Mouse (Mus musculus) frontal cortex, postnatal 14 days (tissue): ENCODE data around the gene Pcna.
"Not testable (repeated sequence)": the region's sequence is repeated elsewhere in the genome, so short reads cannot be mapped to it uniquely, and the experiment has no call there.

Experiments
- DNase-seq, 2 experiments: peaks; one replicate each; pipeline ENCODE4 v3.0.0; 2022; ENCODE audit warnings: low spot score in 2 of 2

Gene Pcna

DNA sequence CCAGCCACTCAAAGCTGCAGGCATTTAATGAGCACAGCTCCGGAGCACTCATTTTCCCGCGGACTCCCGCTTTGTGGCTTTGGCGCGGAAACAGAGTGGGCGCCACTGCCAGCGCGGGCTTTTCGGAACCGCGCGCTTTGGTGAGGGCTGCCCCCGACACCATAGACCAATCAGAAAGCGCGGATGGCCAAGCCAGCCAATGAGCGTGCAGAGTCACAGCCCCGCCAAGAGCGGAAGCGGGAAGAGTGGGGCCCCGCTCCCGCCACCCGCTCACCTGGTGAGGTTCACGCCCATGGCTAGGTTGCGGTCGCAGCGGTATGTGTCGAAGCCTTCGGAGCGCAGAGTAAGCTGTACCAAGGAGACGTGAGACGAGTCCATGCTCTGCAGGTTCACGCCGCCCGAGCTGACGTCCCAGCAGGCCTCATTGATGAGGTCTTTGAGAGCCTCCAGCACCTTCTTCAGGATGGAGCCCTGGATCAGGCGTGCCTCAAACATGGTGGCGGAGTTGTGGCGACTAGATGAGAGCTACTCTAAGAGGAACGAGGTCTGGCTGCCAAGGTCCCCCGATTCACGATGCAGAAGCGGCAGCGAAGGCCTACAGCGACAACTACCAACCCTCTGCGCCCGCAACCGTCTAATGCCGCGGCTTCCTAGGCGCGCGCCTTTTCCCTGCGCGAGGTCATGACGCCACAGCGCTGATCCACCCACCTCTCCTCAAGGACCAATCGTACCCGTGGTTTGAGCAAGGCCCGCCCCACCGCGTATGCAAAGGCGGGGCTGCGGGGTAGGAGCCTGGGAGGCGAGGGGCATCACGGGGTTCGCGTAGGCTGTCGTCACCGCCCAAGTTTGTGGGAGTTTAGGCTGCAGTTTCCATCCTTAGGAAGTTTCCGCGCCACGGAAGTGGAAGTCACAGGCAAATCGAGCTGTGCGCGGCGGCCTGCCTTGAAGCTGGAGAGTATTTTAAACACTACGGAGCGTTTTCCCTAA lies at the start of gene Pcna:
Pcna (minus strand) TSS at position 773 of the 987 bp plus-strand sequence.
- DNase-seq, result peak; percentile 94

DNA sequence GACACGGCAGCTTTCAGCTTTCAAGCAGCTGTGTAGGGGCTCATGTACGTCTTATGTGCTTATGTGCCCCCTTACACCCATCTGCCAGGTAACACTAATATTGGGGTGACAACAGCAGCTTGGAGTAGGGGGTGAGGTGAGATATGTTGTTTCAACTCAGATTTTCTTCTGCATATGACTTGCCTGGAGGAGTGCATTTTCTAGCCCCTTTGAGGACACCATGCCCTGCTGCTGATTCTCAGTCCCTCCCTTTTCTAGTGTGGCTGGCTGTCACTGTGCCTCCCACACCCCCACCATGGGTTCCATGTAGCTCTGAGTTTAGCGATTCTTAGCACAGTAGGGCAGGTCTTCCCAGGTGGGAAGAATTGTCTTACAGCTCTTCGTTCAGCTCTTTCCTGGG lies 48.3 kb upstream of the Pcna start:
- DNase-seq, result no peak

DNA sequence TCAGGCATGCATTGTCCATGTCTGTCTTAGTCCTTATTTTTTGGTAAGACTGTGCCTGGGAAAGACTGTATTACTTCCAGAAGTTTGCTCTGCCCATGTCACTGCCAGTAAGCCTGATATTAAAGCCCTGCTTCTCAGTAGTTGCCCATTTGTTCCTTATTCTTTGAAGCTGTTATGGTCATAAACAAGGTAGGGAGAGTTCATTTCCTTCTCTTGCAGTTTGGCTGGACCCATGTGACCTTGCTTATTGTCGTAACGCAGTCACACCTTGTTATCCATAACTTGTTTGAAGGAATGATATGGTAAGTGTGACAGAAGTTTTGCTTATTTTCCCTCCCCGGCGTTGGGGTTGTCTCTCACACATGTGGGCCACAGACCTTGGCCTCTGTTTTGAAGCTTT lies 45.1 kb upstream of the Pcna start:
- no peak for DNase-seq

GRCm38 (mm10) chr2:132293694-132294450 lies 40.8 kb upstream of the Pcna start:
- no peak for DNase-seq

GRCm38 (mm10) chr2:132292083-132292482 lies 39.0 kb upstream of the Pcna start:
- peak in 1 of 2 experiments; percentile 30 for DNase-seq

DNA sequence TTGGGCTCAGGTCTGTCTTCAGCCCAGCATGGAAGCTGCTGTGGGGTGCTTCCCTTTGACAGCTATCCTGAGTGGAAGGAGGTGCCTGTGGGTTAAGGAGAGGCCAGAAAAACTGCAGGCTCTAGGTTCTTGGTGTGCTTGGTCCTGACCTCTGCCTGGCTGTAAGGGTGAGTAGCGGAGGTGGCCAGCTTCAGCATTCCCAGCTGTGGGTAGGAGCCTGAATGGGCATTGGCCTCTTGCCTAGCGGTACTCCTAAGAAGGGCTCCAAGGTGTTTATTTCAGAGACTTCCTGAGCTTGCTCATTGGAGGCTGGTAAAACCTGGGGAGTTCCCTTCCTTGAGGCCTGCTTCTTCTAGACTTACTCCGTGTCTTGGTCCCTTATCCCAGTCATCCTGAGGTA lies 38.2 kb upstream of the Pcna start:
- no peak for DNase-seq

DNA sequence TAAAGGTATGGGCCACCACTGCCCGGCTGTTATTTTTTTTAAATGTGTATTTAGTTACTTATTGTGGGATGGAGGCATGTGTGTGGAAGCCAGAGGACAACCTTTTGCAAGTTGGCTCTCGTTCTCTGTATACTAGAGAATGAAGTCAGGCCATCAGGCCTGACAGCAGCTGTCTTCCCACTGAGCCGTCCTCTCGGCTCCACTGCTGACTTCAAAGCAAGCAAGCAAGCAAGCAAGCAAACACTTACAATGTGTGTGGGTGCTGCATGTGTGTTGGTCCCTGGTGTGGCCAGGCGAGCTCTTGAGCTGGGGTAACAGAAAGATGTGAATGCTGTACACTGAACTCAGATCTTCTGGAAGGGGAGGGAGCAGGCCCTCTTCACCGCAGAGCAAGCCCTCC lies 37.7 kb upstream of the Pcna start:
- DNase-seq, result no peak

DNA sequence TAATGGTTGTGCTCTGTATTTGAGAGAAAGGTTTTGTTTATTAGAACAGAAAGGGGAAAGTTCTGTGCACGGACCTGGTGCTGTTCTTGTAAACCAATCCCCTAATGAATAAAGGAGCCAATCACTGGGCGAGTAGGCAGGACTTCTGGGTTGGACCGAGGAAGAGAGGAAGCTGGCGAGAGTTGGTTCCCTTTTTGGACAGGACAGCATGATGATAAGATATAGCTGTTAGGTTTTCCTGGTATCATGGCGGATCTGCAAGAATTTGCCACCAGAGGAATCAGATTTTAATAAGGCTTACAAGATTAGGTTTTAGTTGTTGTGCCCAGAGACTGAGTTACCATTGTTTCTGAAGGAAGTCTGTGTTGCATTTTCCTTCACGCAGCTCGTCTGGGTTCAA lies 36.1 kb upstream of the Pcna start:
- not testable (repeated sequence) for DNase-seq

- no peak for DNase-seq
Measured at GRCm38 (mm10) chr2:132286376-132287076, 33.4 kb upstream of the Pcna start.

DNA sequence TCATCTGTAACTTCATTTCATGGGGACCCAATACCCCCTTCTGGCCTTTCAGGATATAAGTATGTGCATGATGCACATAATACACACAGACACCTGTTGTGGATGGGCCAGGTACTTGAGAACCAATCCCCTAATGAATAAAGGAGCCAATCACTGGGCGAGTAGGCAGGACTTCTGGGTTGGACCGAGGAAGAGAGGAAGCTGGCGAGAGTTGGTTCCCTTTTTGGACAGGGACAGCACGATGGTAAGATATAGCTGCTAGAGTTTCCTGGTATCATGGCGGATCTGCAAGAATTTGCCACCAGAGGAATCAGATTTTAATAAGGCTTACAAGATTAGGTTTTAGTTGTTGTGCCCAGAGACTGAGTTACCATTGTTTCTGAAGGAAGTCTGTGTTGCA lies 32.6 kb upstream of the Pcna start:
- not testable (repeated sequence) for DNase-seq

- DNase-seq, result no peak
Measured at GRCm38 (mm10) chr2:132284492-132285139, 31.5 kb upstream of the Pcna start.

GRCm38 (mm10) chr2:132283236-132284070 lies 30.3 kb upstream of the Pcna start:
- DNase-seq, result no peak

DNA sequence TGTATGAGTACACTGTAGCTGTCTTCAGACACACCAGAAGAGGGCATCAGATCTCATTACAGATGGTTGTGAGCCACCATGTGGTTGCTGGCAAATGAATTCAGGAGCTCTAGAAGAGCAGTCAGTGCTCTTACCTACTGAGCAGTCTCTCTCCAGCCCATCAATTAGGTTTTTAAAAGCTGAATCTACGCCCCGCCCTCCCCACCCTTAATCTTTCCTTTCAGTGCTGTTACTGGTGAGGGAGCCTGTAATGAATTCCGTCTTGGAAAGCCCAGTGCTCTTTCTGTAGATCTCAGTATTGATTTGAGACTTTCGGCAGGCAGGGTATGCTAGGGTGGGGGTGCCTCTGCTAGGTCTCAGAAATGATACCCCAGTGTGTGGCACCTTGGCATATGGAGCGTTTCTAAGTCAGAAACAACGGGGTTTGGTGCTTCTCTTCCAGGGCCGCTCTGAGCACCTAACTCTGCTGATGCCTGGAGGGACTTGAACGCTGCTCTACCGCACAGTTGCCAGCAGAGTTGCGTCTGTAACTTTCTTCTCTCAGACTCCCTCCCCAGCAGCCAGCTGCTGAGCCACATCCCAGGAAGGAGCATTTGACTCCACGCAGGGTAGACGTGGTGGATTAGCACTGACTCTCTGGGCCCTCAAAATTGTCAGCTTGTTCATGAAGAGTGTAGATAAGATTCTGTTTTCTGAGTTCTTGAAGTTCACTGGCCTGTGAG lies 29.5 kb upstream of the Pcna start:
- no peak for DNase-seq

DNA sequence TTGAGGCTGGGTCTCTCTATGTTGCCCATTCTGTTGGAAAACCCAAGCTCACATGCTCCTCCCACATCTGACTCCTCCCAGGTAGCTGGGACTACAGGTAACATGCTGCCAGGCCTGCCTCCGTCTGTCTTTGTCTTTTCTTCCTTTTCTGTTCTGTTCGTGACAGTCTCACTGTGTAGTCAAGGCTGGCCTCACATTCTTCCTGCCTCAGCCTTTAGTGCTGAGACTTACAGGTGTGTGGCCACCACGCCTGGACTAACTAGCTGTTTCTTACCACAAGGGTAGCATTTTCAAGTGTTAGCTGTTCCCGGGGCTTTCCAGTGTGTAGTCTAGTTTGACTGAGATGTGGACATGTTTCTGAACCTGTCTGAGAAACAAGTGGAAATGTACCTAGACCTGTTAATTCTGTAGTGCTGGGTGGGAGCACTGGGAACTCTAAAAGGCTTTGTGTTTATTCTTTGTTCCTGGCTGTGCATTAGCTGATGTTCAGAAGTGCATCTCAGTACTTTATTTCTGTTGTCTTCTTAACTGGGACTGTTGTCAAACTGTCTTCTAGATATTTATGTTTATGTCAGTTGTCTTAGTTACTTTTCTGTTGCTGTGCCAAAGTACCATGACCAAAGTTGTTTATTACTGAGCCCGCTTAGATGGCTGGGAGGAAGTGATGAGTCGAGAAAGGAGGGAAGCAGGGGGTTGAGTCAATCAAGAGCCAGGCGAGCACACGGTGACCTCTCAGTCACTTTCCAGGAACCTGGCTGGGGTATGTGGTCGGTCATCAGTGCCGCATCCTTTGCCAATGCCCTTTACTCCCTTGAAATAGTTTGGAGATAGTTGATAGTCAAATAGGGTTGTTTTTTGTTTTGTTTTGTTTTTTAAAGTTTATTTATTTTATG lies 28.7 kb upstream of the Pcna start:
- no peak for DNase-seq

GRCm38 (mm10) chr2:132280518-132281120 lies 27.5 kb upstream of the Pcna start:
- DNase-seq, result no peak

DNA sequence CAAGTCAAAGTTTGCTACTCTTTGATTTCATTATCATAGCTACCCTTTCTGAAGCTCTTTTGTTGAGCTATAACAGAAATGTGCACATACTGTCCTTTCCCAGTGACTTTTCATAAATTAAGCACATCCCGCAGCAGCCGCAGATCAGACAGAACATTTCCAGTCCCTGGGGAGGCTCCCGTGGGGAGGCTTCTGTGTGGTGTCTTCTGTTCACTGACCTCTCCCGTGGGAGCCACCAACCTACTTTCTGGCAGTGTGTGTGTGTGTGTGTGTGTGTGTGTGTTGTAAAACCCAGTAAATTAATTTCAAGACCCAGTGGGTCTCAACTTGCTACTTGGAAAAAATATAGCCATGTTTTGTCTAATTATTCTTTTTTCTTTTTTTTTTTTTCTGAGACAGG lies 26.9 kb upstream of the Pcna start:
- DNase-seq, result no peak

GRCm38 (mm10) chr2:132279336-132279882 lies 26.3 kb upstream of the Pcna start:
- DNase-seq, result no peak

GRCm38 (mm10) chr2:132278273-132278853 lies 25.2 kb upstream of the Pcna start:
- no peak for DNase-seq
